ENCODE assay signal across 13 mouse cellular contexts in genomic region chr9:69514206-69514605, GRCm38 (mm10).
"Had no signal": no experiment of that assay in that cellular context is flagged by ENCODE, and none has a peak within 500 bp of the region (broad histone marks: within the 10 kb centered on the region; RNA-seq: fewer than 3 reads in every experiment).

No protein-coding gene starts in this region.

- DNase-seq: kidney, adult 8-10 months; kidney, postnatal 25 days; lung, embryonic 14.5 days; lung, postnatal 10 days; lung, postnatal 4 days; retina, postnatal 1 day; thymus, postnatal 36 days had no signal

- H3K4me3 ChIP-seq: limb, embryonic 15.5 days; liver, embryonic 12.5 days; midbrain, embryonic 10.5 days; midbrain, embryonic 15.5 days; neural tube, embryonic 13.5 days had no signal

- H3K36me3 ChIP-seq: limb, embryonic 15.5 days; liver, embryonic 12.5 days; midbrain, embryonic 10.5 days; midbrain, embryonic 15.5 days; neural tube, embryonic 13.5 days had no signal

- H3K27me3 ChIP-seq: limb, embryonic 15.5 days; liver, embryonic 12.5 days had no signal

- H3K27ac ChIP-seq: limb, embryonic 15.5 days; liver, embryonic 12.5 days; midbrain, embryonic 10.5 days; midbrain, embryonic 15.5 days; neural tube, embryonic 13.5 days had no signal

- H3K9ac ChIP-seq: limb, embryonic 15.5 days; liver, embryonic 12.5 days; lung, embryonic 14.5 days; midbrain, embryonic 15.5 days; neural tube, embryonic 13.5 days had no signal

- H3K9me3 ChIP-seq: limb, embryonic 15.5 days; liver, embryonic 12.5 days; midbrain, embryonic 10.5 days; midbrain, embryonic 15.5 days; neural tube, embryonic 13.5 days had no signal

- H3K4me1 ChIP-seq: liver, embryonic 12.5 days had no signal

- H3K4me2 ChIP-seq: limb, embryonic 15.5 days; liver, embryonic 12.5 days; lung, embryonic 14.5 days; midbrain, embryonic 15.5 days; neural tube, embryonic 13.5 days had no signal

- ATAC-seq: intestine, postnatal 0 days; liver, embryonic 12.5 days; midbrain, embryonic 15.5 days had no signal
